Mouse (Mus musculus): ENCODE results near the gene Ucp1. TPM values are rescaled to one million over a fixed set of nuclear protein-coding genes. Genes with fewer than 3 reads are reported as not detected.

Ucp1 gene
- polyA plus RNA-seq, 2 experiments = not detected

DNA sequence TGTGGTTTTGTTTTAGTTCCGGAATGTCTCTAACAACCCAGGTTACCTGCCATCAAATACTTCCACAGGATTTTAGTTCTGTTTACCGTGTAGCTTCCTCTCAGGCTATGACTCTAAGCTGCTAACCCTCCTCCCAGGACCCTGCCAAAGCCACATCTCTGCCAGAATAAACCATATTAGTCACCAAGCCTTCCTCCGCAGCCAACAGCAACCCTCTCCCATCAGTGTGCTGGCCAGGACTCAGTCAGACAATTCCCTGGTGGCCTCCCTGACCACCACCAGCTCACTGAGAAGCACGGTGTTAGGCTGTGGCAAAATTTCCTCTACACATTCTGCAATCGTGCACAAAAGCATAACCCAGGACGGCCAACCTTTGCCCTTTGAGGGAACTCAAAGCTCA is 11.7 kb upstream of the Ucp1 start:
- Histone ChIP-seq H3K4me1 (replicated peaks; ENCODE audit: control insufficient read depth in 2 of 2, insufficient read depth in 2 of 2, low read length in 1 of 2) (no peaks in the 10 kb centered on the region), H3K27ac (no peak overlapping the region), H3K36me3 (replicated peaks; ENCODE audit: control insufficient read depth, insufficient read depth, low read depth) (no peaks in the 10 kb centered on the region), H3K27me3 (ENCODE audit: control insufficient read depth, insufficient read depth, low read length) (no peaks in the 10 kb centered on the region), H3K9ac (replicated peaks) (no peak overlapping the region), H3K9me3 (ENCODE audit: control insufficient read depth, low read length) (no peaks in the 10 kb centered on the region), H3K4me3 (ENCODE audit: insufficient read depth in 1 of 2, low read depth in 2 of 2, low read length in 2 of 2) (no peak overlapping the region), H3K4me2 (ENCODE audit: low read depth) (no peak overlapping the region)
- TF ChIP-seq EP300 (IDR thresholded peaks at IDR 0.05; ENCODE audit: low read depth) (no peak), CTCF (IDR thresholded peaks at IDR 0.05; ENCODE audit: low read depth) (no peak)
- DNase-seq (ENCODE audit: low read depth in 3 of 3, low spot score in 3 of 3) (no peak), ATAC-seq (ENCODE audit: insufficient read depth) (no peak)
- 64% methylated on average over 6 of the region's 6 CpGs for WGBS (ENCODE audit: insufficient replicate concordance)

GRCm38 (mm10) chr8:83285391-83285790 is 4.8 kb upstream of the Ucp1 start:
- no peak for ATAC-seq (ENCODE audit: insufficient read depth)
- no peaks in the 10 kb centered on the region for H3K4me1 ChIP-seq (replicated peaks; ENCODE audit: control insufficient read depth in 2 of 2, insufficient read depth in 2 of 2, low read length in 1 of 2)
- no peak overlapping the region for H3K9ac ChIP-seq (replicated peaks)
- H3K9me3 ChIP-seq (ENCODE audit: control insufficient read depth, low read length) = no peaks in the 10 kb centered on the region
- TF ChIP-seq EP300 (IDR thresholded peaks at IDR 0.05; ENCODE audit: low read depth) (no peak), CTCF (IDR thresholded peaks at IDR 0.05; ENCODE audit: low read depth) (no peak)
- H3K27me3 ChIP-seq (ENCODE audit: control insufficient read depth, insufficient read depth, low read length) = peaks cover 8% of the 10 kb centered on the region
- H3K27ac ChIP-seq = no peak overlapping the region
- no peaks in the 10 kb centered on the region for H3K36me3 ChIP-seq (replicated peaks; ENCODE audit: control insufficient read depth, insufficient read depth, low read depth)
- H3K4me2 ChIP-seq (ENCODE audit: low read depth) = no peak overlapping the region
- H3K4me3 ChIP-seq (ENCODE audit: insufficient read depth in 1 of 2, low read depth in 2 of 2, low read length in 2 of 2) = no peak overlapping the region
- no peak for DNase-seq (ENCODE audit: low read depth in 3 of 3, low spot score in 3 of 3)
- 69% methylated on average over 8 of the region's 8 CpGs for WGBS (ENCODE audit: insufficient replicate concordance)

DNA sequence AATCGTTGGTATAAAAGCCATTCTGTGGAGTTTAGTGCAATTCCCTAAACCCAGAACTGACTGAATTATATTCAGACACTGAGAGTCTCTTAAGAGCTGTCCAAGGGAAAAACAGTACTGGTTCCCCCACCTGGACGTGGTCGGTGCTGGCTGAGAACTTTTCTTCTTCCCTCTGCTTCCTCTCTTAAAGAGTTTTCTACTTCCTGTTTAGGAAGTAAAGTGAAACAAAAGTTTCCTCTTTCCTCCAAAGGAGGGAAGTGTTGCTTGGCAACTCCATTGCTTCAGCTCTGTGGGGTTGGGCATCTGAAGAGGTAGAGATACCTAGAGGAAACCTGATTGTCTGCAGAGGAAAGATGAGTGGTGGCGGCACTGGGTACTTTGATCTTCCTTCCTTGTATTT is 7.2 kb downstream of the Ucp1 start:
- Histone ChIP-seq H3K27me3 (ENCODE audit: control insufficient read depth, insufficient read depth, low read length) (no peaks in the 10 kb centered on the region), H3K9me3 (ENCODE audit: control insufficient read depth, low read length) (no peaks in the 10 kb centered on the region), H3K27ac (no peak overlapping the region), H3K9ac (replicated peaks) (no peak overlapping the region), H3K4me2 (ENCODE audit: low read depth) (no peak overlapping the region), H3K36me3 (replicated peaks; ENCODE audit: control insufficient read depth, insufficient read depth, low read depth) (no peaks in the 10 kb centered on the region), H3K4me3 (ENCODE audit: insufficient read depth in 1 of 2, low read depth in 2 of 2, low read length in 2 of 2) (no peak overlapping the region), H3K4me1 (replicated peaks; ENCODE audit: control insufficient read depth in 2 of 2, insufficient read depth in 2 of 2, low read length in 1 of 2) (no peaks in the 10 kb centered on the region)
- DNase-seq (ENCODE audit: low read depth in 3 of 3, low spot score in 3 of 3) (no peak), ATAC-seq (ENCODE audit: insufficient read depth) (no peak)
- TF ChIP-seq CTCF (IDR thresholded peaks at IDR 0.05; ENCODE audit: low read depth) (no peak), EP300 (IDR thresholded peaks at IDR 0.05; ENCODE audit: low read depth) (no peak)
- 32% methylated on average over 4 of the region's 4 CpGs for WGBS (ENCODE audit: insufficient replicate concordance)

DNA sequence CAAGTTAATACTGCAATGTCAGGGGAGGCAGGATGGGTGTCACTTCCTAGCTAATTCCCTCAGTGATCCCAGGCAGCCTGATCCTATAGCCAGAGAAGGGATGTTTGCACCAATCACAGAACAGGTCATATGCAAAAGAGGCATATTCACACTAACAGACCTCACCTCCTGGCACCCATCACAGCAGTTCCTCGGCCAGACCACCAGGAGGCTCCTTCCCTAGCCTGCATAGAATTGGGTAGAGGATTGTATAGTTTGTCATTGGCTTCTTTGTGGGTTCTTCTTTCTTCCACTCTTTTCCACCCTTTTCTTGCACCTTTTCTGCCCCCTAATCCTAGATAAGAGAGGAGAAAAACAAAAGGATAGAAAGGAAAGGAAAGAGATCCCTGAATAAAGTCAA is 10.0 kb downstream of the Ucp1 start:
- TF ChIP-seq EP300 (IDR thresholded peaks at IDR 0.05; ENCODE audit: low read depth) (no peak), CTCF (IDR thresholded peaks at IDR 0.05; ENCODE audit: low read depth) (peak; percentile 67)
- no peak for DNase-seq (ENCODE audit: low read depth in 3 of 3, low spot score in 3 of 3)

GRCm38 (mm10) chr8:83304946-83305345 is 14.8 kb downstream of the Ucp1 start:
- ATAC-seq (ENCODE audit: insufficient read depth) = no peak
- H3K4me1 ChIP-seq (replicated peaks; ENCODE audit: control insufficient read depth in 2 of 2, insufficient read depth in 2 of 2, low read length in 1 of 2) = no peaks in the 10 kb centered on the region
- no peaks in the 10 kb centered on the region for H3K9me3 ChIP-seq (ENCODE audit: control insufficient read depth, low read length)
- H3K4me3 ChIP-seq (ENCODE audit: insufficient read depth in 1 of 2, low read depth in 2 of 2, low read length in 2 of 2) = no peak overlapping the region
- no peak for DNase-seq (ENCODE audit: low read depth in 3 of 3, low spot score in 3 of 3)
- no peak overlapping the region for H3K27ac ChIP-seq
- no peak overlapping the region for H3K4me2 ChIP-seq (ENCODE audit: low read depth)
- no peaks in the 10 kb centered on the region for H3K36me3 ChIP-seq (replicated peaks; ENCODE audit: control insufficient read depth, insufficient read depth, low read depth)
- 76% methylated on average over 1 of the region's 1 CpGs for WGBS (ENCODE audit: insufficient replicate concordance)
- H3K27me3 ChIP-seq (ENCODE audit: control insufficient read depth, insufficient read depth, low read length) = no peaks in the 10 kb centered on the region
- H3K9ac ChIP-seq (replicated peaks) = no peak overlapping the region
- TF ChIP-seq CTCF (IDR thresholded peaks at IDR 0.05; ENCODE audit: low read depth) (no peak), EP300 (IDR thresholded peaks at IDR 0.05; ENCODE audit: low read depth) (no peak)

More for the DNA sequence above, 10.0 kb downstream of the Ucp1 start:
- Histone ChIP-seq H3K36me3 (replicated peaks; ENCODE audit: control insufficient read depth, insufficient read depth, low read depth) (no peaks in the 10 kb centered on the region), H3K4me3 (ENCODE audit: insufficient read depth in 1 of 2, low read depth in 2 of 2, low read length in 2 of 2) (no peak overlapping the region), H3K9me3 (ENCODE audit: control insufficient read depth, low read length) (no peaks in the 10 kb centered on the region), H3K9ac (replicated peaks) (no peak overlapping the region), H3K27me3 (ENCODE audit: control insufficient read depth, insufficient read depth, low read length) (no peaks in the 10 kb centered on the region), H3K4me1 (replicated peaks; ENCODE audit: control insufficient read depth in 2 of 2, insufficient read depth in 2 of 2, low read length in 1 of 2) (no peaks in the 10 kb centered on the region), H3K4me2 (ENCODE audit: low read depth) (no peak overlapping the region), H3K27ac (no peak overlapping the region)
- WGBS (ENCODE audit: insufficient replicate concordance) = 35% methylated on average over 1 of the region's 1 CpGs
- ATAC-seq (ENCODE audit: insufficient read depth) = no peak

All from liver, embryonic 14.5 days (tissue).